Mouse (Mus musculus): ENCODE results near the gene Rab5c. TPM values are rescaled to one million over a fixed set of nuclear protein-coding genes. Genes with fewer than 3 reads are reported as not detected.

Rab5c gene
- polyA plus RNA-seq, 1 experiment from 2014 or later = 29.5 TPM

- ATAC-seq = no peak
- H3K27me3 ChIP-seq = peaks cover 14% of the 10 kb centered on the region; the same call in 1 of the 2 replicates
- H3K36me3 ChIP-seq = peaks cover 48% of the 10 kb centered on the region
- no peak within 1 kb of the TSS for H3K4me3 ChIP-seq (replicated peaks)
- H3K4me1 ChIP-seq (replicated peaks) = peaks cover 5% of the 10 kb centered on the region
- 71% methylated on average over 7 of the region's 7 CpGs for WGBS
- H3K9ac ChIP-seq (replicated peaks) = no peak within 1 kb of the TSS
- H3K27ac ChIP-seq = no peak within 1 kb of the TSS
- no peaks in the 10 kb centered on the region for H3K9me3 ChIP-seq
- no peak within 1 kb of the TSS for H3K4me2 ChIP-seq (replicated peaks)
These were observed 34.0 kb downstream of the Rab5c start, which contains the start of gene Dhx58 for GRCm38 (mm10) chr11:100703851-100704531. TSS of gene Dhx58 (minus strand) at chr11:100704271.

DNA sequence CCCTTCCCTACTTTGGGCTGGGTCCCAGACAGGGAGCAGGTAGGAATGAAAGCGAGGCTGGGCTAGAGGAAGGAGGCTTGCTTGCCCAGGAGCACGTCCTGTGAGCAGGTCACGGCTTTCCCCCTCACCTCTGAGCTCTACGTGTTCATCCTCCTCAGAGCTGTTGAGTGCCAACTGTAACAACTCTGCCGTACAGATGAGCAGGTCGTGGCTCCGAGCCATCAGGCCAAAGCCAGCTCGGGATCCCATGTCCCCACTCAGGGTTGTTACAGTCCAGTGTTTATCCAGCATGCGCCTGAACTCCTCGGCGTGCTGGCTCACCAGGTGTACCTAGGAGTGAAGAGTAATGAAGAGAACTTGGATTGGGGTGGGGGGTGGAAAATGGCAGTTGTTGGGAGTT is 34.6 kb downstream of the Rab5c start:
- Histone ChIP-seq H3K4me2 (replicated peaks) (no peak overlapping the region), H3K27ac (no peak overlapping the region), H3K4me3 (replicated peaks) (no peak overlapping the region), H3K36me3 (peaks cover 42% of the 10 kb centered on the region), H3K9me3 (no peaks in the 10 kb centered on the region), H3K9ac (replicated peaks) (no peak overlapping the region), H3K4me1 (replicated peaks) (peaks cover 5% of the 10 kb centered on the region), H3K27me3 (peaks cover 14% of the 10 kb centered on the region; the same call in 1 of the 2 replicates)
- WGBS = 68% methylated on average over 11 of the region's 11 CpGs
- no peak for ATAC-seq

DNA sequence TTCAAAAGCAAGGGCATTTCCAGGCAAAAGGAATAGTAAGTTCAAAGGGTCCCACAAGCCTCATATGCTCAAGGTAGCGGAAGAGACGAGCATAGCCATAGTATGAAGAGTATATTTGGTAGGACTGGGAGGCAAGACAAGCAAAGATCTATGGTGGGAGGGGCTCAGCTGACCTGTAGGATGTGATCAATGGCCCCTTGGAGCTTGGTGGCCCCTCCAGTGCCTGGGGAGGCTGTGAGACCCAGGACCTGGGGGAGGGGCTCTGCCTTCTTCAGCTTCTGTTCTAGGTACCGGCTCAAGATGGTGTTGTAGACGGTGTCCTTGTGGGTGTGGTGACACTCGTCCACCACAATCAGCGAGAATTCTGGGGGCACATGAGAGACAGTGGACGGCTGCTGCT is 35.1 kb downstream of the Rab5c start:
- Histone ChIP-seq H3K27me3 (peaks cover 14% of the 10 kb centered on the region; the same call in 1 of the 2 replicates), H3K9ac (replicated peaks) (no peak overlapping the region), H3K9me3 (no peaks in the 10 kb centered on the region), H3K4me3 (replicated peaks) (no peak overlapping the region), H3K27ac (no peak overlapping the region), H3K36me3 (peaks cover 37% of the 10 kb centered on the region), H3K4me2 (replicated peaks) (no peak overlapping the region), H3K4me1 (replicated peaks) (peaks cover 5% of the 10 kb centered on the region)
- WGBS = 50% methylated on average over 7 of the region's 7 CpGs
- no peak for ATAC-seq

DNA sequence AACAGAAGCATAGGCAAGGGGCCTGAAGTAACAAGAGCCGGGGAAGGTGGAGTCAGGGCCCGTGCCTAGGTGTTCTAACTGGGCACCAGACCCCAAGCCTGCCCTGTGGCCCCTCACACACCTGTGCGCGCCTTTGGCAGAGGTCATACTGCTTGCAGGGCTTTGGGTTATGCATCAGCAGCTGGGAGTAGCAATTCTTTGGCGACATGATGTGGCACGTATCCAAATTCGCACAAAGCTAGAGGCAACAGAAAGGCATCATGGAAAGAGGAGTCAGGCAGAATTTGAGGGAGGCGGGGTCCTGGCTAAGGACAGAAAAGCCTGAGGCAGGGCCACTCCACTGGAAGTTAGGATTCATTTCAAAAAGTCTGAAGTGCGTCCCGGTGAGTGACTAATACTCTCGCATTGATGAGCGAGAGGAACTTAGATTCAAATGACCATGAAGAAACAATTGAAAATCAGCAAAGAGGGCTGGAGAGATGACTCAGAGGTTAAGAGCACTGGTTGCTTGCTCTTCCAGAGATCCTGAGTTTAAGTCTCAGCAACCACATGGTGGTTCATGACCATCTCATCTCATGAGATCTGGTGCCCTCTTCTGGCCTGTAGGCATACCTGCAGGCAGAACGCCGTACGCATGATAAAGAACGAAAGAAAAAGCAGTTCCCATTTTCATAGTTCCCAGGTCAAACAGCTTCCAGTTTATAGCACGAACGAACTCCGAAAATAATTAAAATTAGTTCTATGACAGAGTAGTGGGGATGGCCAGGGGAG is 35.7 kb downstream of the Rab5c start:
- peaks cover 5% of the 10 kb centered on the region for H3K4me1 ChIP-seq (replicated peaks)
- H3K4me3 ChIP-seq (replicated peaks) = no peak overlapping the region
- WGBS = 42% methylated on average over 19 of the region's 19 CpGs
- peaks cover 31% of the 10 kb centered on the region for H3K36me3 ChIP-seq
- no peaks in the 10 kb centered on the region for H3K9me3 ChIP-seq
- no peak overlapping the region for H3K9ac ChIP-seq (replicated peaks)
- H3K27me3 ChIP-seq = peaks cover 14% of the 10 kb centered on the region; the same call in 1 of the 2 replicates
- H3K4me2 ChIP-seq (replicated peaks) = no peak overlapping the region
- H3K27ac ChIP-seq = no peak overlapping the region
- peak; percentile 46; the same call in 1 of the 2 replicates for ATAC-seq

DNA sequence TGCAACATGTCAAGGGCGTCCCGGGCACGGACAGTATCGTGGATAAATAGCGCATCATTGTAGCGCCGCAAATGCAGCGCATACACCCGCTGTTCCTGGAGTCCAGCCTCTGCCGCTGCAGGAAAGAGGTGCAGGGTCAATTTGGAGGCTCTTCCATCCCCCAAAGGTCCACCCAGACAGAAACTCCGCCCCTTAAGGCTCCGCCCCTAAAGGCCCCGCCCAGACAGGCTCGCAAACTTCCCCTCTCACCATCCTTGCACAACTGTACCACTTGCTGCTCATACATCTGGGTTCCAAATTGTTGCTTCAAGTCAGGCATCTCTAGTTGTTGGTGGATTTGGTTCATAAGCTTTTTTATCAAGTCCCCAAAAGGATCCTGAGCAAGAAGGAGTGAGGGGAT is 36.7 kb downstream of the Rab5c start:
- Histone ChIP-seq H3K4me3 (replicated peaks) (peak overlapping the region; percentile 19; the same call in 1 of the 2 replicates), H3K4me1 (replicated peaks) (peaks cover 5% of the 10 kb centered on the region), H3K9ac (replicated peaks) (peak overlapping the region; percentile 52; the same call in 1 of the 2 replicates)

GRCm38 (mm10) chr11:100700710-100701109 is 37.3 kb downstream of the Rab5c start:
- Histone ChIP-seq H3K9ac (replicated peaks) (no peak overlapping the region), H3K4me3 (replicated peaks) (no peak overlapping the region), H3K27ac (no peak overlapping the region), H3K4me1 (replicated peaks) (peaks cover 5% of the 10 kb centered on the region), H3K27me3 (peaks cover 14% of the 10 kb centered on the region; the same call in 1 of the 2 replicates), H3K4me2 (replicated peaks) (no peak overlapping the region), H3K9me3 (no peaks in the 10 kb centered on the region), H3K36me3 (peaks cover 15% of the 10 kb centered on the region)
- WGBS = 78% methylated on average over 3 of the region's 3 CpGs
- no peak for ATAC-seq

More for the DNA sequence above, 36.7 kb downstream of the Rab5c start:
- peaks cover 21% of the 10 kb centered on the region for H3K36me3 ChIP-seq
- no peaks in the 10 kb centered on the region for H3K9me3 ChIP-seq
- H3K27ac ChIP-seq = no peak overlapping the region
- peaks cover 14% of the 10 kb centered on the region; the same call in 1 of the 2 replicates for H3K27me3 ChIP-seq
- peak overlapping the region; percentile 41 for H3K4me2 ChIP-seq (replicated peaks)
- 4% methylated on average over 14 of the region's 14 CpGs for WGBS
- ATAC-seq = no peak

DNA sequence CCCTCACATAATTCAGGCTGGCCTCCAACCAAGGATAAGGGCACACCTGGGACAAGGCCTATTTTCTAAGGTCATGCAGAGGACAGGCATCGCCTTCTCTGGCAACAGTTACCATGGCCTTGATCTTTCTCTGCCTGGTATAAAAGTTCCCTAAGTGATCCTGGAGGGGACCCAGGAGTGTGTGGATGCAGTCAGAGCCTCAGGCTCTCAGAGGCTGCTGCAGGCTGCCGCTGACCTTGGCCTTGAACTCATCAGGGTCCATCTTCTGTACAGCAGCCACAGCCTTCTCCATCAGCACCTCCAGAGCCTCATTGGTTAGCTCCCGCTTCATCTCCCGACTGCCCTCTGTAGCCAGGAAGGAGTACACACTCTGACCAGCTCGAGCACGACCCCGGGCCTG is 40.1 kb downstream of the Rab5c start:
- Histone ChIP-seq H3K9me3 (no peaks in the 10 kb centered on the region), H3K27ac (no peak overlapping the region), H3K9ac (replicated peaks) (no peak overlapping the region; the same call in 1 of the 2 replicates), H3K4me1 (replicated peaks) (peaks cover 8% of the 10 kb centered on the region), H3K4me3 (replicated peaks) (no peak overlapping the region), H3K27me3 (peaks cover 17% of the 10 kb centered on the region; the same call in 1 of the 2 replicates), H3K36me3 (no peaks in the 10 kb centered on the region), H3K4me2 (replicated peaks) (no peak overlapping the region)
- no peak for ATAC-seq
- WGBS = 72% methylated on average over 7 of the region's 7 CpGs

GRCm38 (mm10) chr11:100694926-100695325 is 43.1 kb downstream of the Rab5c start:
- ATAC-seq = peak; percentile 60; the same call in 1 of the 2 replicates
- no peak overlapping the region for H3K27ac ChIP-seq
- H3K4me2 ChIP-seq (replicated peaks) = no peak overlapping the region
- H3K4me3 ChIP-seq (replicated peaks) = no peak overlapping the region
- WGBS = 38% methylated on average over 5 of the region's 5 CpGs
- H3K36me3 ChIP-seq = no peaks in the 10 kb centered on the region
- H3K9ac ChIP-seq (replicated peaks) = no peak overlapping the region
- peaks cover 14% of the 10 kb centered on the region for H3K4me1 ChIP-seq (replicated peaks)
- H3K27me3 ChIP-seq = peaks cover 31% of the 10 kb centered on the region
- no peaks in the 10 kb centered on the region for H3K9me3 ChIP-seq

DNA sequence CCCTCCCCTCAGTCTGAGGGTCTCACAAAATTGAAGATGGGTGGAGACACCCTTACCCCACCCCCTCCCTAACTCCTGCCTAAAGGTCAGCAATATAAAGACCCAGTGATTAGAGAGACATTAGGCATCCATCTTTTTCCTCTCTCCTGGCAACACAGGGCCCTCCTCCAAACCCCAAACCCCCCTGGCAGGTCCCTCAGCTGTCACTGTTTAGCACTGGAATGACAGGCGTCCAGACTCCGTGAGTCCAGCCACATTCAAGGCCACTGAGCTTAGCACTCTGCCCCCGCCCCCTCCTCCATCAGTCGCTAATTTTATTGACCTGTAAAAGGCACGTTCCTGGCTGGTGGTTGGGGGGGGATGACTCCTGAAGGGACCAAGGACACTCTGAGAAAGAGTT is 44.9 kb downstream of the Rab5c start:
- Histone ChIP-seq H3K4me2 (replicated peaks) (no peak overlapping the region), H3K4me3 (replicated peaks) (no peak overlapping the region), H3K36me3 (no peaks in the 10 kb centered on the region), H3K9me3 (no peaks in the 10 kb centered on the region), H3K9ac (replicated peaks) (no peak overlapping the region), H3K27ac (no peak overlapping the region), H3K27me3 (peaks cover 33% of the 10 kb centered on the region), H3K4me1 (replicated peaks) (peaks cover 14% of the 10 kb centered on the region)
- 24% methylated on average over 5 of the region's 5 CpGs for WGBS
- no peak for ATAC-seq

- no peaks in the 10 kb centered on the region for H3K9me3 ChIP-seq
- H3K36me3 ChIP-seq = no peaks in the 10 kb centered on the region
- H3K4me2 ChIP-seq (replicated peaks) = peak within 1 kb of the TSS; percentile 50
- peak within 1 kb of the TSS; percentile 22 for H3K4me3 ChIP-seq (replicated peaks)
- peaks cover 33% of the 10 kb centered on the region for H3K27me3 ChIP-seq
- 1% methylated on average over 23 of the region's 23 CpGs for WGBS
- H3K4me1 ChIP-seq (replicated peaks) = peaks cover 14% of the 10 kb centered on the region
- H3K27ac ChIP-seq = no peak within 1 kb of the TSS
- H3K9ac ChIP-seq (replicated peaks) = peak within 1 kb of the TSS; percentile 40
- ATAC-seq = no peak
These were observed 45.8 kb downstream of the Rab5c start, which contains the start of gene Zfp385c for GRCm38 (mm10) chr11:100692164-100692616. TSS of gene Zfp385c (minus strand) at chr11:100692455.

DNA sequence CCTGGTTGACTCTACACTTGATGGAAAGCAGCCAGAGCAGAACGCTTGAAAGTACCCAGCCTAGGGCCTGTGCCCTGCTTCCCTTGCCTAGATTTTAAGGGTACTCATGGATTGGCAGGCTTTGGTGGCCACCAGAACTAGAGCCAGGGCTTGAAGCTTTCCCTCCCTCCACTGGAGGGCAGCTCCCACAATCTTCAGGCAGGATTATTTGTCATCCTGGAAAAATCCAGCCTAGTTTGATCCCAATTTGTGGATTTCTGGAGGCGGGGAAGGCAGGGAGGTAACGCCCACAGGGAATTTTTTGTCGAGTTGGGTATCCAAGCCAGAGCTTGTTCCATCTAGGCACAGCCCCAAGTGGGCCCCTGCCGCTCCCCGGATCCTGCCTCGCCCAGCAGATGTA is 47.6 kb downstream of the Rab5c start:
- no peak overlapping the region for H3K27ac ChIP-seq
- peaks cover 14% of the 10 kb centered on the region for H3K4me1 ChIP-seq (replicated peaks)
- no peaks in the 10 kb centered on the region for H3K36me3 ChIP-seq
- no peak overlapping the region for H3K4me3 ChIP-seq (replicated peaks)
- no peak overlapping the region for H3K4me2 ChIP-seq (replicated peaks)
- H3K27me3 ChIP-seq = peaks cover 33% of the 10 kb centered on the region
- no peak for ATAC-seq
- H3K9me3 ChIP-seq = no peaks in the 10 kb centered on the region
- WGBS = 78% methylated on average over 7 of the region's 7 CpGs
- no peak overlapping the region for H3K9ac ChIP-seq (replicated peaks)

DNA sequence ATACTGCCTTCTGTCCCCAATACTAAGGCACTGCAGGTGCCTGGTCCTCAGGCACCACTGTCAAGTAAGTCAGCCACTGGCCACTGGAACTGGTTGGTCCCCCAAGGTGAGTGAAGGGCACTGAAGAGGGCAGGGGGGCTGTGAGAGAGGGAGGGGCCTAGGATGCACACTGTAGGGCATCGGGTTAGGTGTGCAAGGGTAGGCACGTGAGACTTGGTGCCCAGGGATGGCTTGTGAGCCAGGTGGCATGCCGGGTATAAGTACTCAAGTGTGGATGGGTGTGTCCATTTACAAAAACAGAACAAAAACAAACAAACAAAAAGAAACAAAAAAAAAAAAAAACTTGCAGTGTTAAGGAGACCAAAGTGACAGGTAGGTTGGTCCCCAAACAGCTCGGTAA is 49.6 kb downstream of the Rab5c start:
- no peak overlapping the region for H3K27ac ChIP-seq
- H3K4me1 ChIP-seq (replicated peaks) = peaks cover 14% of the 10 kb centered on the region
- no peak overlapping the region for H3K4me2 ChIP-seq (replicated peaks)
- H3K27me3 ChIP-seq = peaks cover 29% of the 10 kb centered on the region
- H3K36me3 ChIP-seq = no peaks in the 10 kb centered on the region
- H3K4me3 ChIP-seq (replicated peaks) = no peak overlapping the region
- H3K9me3 ChIP-seq = no peaks in the 10 kb centered on the region
- 86% methylated on average over 4 of the region's 4 CpGs for WGBS
- ATAC-seq = no peak
- H3K9ac ChIP-seq (replicated peaks) = no peak overlapping the region
